Mouse (Mus musculus): Measurements from ENCODE around the gene Dnm3.

The Dnm3 gene

DNA sequence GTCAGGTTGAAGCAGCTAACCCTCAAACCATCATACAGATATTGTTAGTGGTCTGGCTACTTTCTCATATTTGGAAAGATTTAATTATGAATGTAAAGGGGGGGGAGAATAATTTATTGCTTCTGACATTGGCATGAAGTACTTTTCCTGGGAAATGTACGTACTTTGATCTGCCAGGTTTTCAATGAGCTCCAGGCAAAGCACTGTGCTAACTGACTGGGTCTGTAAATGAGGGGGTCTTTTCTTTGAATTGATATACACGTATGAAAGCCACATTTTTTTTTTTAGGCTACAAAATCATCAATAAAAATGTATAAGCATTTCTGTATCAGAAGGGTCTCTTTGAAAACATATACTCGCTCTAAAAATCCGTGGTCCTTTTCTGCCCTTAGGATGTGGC, 457.1 kb downstream of the Dnm3 start:
- no peak for DNase-seq (ENCODE audit: low spot score)

GRCm38 (mm10) chr1:162020303-162020731, 457.5 kb downstream of the Dnm3 start:
- no peak for DNase-seq (ENCODE audit: low spot score)

DNA sequence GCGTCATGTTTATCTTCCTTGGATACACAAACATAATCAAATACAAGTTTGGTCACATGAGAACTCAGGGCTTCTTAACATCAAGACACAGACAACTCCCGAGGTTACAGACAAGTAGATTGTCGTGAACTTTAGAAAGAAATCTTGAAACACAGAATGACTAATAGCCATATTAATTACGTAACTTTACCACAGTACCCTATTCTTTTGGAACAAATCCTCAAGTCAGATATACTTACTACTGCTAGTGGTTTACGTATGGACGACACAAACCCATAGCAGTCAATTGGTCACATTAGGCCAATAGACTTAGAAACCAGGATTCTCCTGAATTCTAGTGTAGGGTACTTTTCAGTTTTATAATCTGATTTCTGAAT, 459.2 kb downstream of the Dnm3 start:
- DNase-seq (ENCODE audit: low spot score): no peak

DNA sequence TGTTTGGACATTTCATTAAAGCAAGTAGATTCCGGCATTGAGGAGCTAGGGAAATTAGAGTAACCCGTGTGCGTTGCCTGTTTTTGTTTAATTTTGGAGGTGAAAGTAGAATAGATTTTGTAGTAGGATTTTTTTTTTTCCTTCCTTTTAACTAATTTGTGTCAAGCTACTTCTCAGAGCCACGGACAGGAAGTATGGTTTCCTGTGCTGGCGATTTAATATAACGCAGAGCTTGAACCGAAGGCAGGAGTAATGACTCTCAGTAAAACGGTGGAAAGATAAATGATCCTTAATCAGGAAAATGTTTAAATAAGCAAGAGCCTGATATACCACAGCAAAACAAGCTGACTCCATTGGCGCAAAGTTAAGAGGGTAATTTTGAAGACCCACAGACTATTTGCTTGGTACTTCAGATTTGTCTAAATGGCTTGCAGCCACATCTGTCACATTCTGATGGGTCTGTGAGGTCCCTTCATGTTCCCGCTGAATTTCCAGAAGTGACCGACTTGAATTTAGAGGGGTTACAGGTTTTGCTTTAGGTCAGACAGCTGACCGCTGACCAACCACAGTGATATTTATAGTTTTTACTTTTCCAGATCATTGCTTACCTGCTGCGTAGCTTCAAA, 459.7 kb downstream of the Dnm3 start:
- no peak for DNase-seq (ENCODE audit: low spot score)

DNA sequence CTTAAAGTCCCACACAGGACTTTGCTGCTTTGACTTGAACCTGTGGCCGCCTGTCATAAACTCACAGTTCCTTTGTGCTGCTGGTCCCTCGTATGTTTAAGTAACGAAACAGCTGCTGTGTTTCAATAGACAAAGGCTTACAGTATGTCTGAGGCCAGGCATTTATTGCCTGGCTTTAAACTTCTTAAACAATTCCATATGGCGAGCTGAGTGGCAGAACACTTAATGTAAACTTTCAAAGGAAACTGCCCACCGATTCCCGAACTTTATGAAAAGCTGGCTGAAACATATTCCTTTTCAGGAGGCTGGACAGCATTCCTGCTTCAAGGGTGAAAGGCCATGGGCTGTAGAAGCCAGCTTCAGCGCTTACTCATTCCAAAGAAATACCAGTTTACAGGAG, 460.9 kb downstream of the Dnm3 start:
- DNase-seq (ENCODE audit: low spot score): no peak

DNA sequence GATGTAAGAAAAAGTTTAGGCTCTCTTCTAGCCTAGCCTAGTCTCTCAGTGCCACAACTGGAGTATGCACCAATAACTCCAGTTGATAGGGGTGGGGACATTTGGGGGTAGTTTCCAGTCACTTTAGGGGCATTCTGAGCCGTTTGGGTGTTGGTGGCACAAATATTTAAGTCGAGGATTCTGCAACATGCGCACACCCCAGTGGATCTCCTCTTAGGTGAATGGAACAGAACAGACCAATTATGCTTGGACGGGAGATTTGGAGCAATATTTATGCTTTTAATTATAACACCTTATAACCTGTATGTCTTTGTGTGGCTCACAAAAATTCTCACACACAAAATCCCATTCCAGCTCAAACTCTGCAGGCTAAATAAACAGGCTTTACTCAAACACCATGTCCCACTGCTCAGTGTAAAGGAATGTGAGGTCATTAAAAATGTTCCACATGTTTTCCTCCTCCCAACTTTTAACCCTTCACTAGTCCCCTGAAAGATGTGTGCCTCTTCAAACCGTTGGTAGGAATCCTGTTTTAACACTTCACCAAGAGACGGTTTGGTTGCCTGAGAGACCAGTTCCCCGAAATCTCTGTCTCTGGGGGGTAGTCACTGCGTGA, 462.5 kb downstream of the Dnm3 start:
- no peak for DNase-seq (ENCODE audit: low spot score)

DNA sequence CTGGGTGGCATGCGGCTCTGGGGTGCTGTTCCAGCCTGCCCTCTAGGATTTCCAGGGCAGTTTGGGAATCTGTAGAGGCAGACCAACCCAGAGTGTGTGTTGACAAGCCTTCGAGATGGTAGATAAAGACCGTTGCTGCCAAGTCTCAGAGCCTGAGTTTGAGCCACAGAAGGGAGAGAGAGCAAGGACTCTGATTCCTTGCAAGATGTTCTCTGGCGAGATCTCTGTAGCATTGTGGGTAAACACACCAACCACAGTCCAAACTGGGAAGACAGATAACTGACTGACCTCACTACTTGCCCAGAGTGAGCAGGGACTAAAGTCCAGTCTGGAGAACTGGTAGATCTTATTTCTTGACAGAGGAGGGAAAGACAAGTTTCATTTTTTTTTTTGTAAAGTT, 464.3 kb downstream of the Dnm3 start:
- DNase-seq (ENCODE audit: low spot score): no peak

GRCm38 (mm10) chr1:162011523-162012245, 466.1 kb downstream of the Dnm3 start:
- DNase-seq (ENCODE audit: low spot score): no peak

DNA sequence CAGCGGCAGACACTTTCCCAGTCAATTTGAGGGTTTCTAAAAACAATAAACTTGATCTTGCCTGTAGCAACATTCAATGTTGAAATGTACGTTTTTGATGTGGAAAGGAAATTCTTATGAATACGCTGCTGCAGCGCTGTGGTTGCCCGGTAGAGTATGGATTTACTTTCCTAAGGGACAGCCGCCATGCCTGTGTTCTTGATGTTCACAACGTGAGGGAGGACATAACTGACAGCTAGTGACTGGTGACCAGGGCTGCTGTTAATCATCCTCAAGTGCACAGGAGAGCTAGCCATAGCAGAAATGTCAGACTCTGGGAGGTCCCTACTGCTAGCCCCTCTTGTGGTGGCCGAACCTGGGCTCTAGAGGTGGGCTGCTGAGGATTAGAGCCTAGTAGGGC, 468.7 kb downstream of the Dnm3 start:
- DNase-seq (ENCODE audit: low spot score): no peak

DNA sequence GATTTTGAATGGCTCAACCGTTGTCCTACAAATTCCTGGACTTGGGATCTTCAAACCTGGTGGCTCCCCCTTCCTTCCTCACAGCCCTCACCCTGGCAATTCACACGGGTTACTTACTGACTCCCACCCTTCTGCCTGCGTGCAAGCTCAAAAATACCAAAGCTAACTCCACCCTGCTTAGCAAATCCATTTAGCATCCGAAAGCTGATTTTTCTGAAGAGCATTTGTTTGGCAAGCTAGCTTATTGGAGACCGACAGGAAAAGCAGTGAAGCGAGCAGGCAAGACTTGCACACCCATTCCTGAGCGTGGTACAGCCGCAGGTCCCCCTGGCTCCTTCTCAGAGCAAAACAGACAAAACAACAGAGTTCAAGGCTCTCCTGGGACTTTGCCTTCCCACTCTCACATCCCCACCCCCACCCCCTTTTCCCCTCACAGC, 469.2 kb downstream of the Dnm3 start:
- DNase-seq (ENCODE audit: low spot score): no peak

GRCm38 (mm10) chr1:162008208-162008607, 469.6 kb downstream of the Dnm3 start:
- DNase-seq (ENCODE audit: low spot score): no peak

- no peak for DNase-seq (ENCODE audit: low spot score)
Observed at GRCm38 (mm10) chr1:162006109-162006508, 471.7 kb downstream of the Dnm3 start.

DNA sequence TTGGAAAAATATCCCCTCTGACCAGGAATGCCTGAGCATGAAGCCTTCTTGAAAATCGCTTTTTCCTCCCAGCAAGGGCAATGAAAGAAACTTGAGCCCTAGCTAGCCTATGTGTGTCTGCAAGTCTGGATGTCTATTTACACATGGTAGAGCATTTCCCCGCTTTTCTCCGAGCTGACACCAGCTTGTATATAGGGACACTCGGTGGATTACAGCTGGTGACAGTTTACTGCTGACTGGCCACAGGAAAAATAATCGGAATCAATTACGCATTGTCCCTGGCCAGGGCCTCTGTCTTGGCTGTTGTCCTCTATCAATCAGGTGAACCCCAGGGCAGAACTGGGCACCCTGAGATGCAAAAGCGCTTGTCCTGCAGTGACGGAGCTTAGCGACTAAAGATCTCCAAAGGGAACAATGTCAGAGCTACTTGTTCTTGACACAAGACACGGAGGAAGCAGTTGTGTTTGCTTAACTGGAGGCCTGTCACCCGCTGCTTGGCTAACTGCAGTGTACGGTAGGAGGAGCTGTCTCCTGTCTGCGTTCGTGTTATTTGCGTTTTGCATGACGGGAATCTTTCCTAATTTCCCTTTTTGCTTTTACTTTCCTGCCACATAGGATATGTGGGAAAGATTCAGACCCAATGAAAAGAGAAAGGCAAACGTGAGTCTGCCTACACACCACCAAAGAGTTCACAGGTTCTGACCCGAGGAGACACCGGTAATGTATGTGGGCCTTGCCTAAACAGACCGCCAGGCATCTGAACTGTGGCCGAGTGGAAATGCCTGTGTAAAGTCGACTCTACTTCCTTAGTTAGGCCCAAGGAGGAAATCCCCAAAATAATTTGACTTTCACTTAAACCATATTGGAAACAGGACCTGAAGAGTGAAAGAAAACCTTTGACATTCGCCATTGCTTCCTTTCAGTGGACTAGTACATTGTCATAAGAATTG, 472.7 kb downstream of the Dnm3 start:
- no peak for DNase-seq (ENCODE audit: low spot score)

DNA sequence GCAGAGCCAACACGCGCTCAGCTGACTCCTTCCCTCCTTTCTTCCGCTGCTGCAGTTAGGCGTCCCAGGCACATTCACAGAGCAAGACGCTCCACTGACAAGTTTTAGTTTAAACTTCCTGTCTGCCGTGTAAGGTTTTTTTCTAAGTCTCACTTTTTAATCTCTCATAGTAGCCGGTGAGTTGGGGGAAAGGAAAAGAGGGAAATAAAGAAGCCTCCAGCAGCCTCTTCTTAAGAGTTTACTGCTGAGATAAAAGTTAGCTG, 473.4 kb downstream of the Dnm3 start:
- no peak for DNase-seq (ENCODE audit: low spot score)

DNA sequence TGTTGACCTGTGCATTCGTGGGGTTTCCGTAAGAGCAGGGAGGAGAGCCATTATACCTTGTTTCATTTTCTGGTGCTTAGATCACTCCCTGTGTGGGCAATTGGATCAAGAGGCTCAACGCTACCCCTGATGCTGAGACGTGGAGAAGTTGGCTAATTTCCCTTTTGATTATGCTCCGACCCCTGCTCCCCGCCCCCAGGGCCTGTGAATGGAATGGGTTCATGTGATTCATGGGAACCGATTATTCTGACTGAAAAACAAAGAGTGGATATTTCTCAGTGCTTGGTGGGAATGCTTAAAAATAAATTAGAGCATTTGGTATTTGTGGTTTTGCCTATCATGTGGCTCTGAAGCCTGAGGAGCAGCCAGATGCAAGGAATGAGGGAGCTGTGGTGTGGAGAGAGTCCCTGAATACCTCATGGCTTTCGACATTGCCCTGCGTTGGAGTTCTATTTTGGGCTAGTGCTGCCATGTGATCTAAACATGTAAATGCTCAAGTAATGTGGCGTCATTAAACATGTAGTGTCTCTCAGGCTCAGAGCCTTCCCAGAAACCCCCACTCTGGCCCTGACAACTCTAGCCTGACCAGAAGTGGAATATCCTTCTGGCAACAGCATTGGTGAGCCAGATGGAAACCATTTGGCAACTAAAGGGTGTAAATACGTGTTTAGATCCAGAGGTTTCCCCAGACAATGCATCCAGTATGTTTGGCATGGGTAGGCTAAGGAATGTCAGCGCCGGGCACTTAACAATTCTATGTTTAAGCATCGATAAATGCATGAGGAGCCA, 473.9 kb downstream of the Dnm3 start:
- DNase-seq (ENCODE audit: low spot score): no peak

DNA sequence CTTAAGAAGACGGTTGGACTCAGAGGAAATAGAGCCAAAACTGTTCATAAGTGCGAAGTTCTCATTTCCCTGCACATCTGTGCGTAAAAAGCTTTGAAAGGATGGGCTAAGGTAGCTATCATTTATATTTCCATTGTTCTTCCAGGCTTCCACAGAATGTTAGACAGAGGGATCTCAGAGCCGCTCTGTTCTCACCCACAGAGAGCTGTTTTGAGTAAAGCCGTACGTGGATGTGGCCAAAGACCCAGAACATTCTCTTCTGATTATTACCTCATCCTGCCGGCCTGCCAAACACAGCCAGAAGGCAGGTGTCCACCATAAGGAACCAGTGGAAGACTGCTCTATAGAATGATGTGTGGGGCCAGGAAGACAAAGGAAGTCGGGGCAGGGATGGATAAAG, 476.5 kb downstream of the Dnm3 start:
- DNase-seq (ENCODE audit: low spot score): no peak

DNA sequence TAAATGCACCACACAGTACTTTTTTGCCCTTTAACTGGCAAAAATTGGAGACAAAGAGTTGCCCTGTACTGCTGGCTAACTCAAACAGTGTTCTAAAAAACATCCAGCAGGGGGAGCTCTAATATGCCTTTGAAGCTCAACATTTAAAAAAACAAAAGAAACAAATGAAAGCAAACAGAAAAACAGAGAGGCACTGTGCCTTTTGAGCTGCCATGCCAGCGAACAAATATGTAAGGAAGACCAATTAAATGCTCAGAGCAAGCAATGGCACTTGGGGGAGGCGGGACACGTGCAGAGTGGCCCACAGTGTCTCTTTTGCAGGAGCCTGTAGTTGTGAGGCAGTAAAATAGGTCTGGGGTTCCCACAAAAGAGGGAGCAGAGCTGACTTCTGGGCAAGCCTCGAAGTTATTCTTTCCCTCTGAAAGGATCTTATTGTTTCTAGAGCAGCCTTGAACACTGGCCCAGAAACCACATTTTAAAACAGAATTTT, 477.9 kb downstream of the Dnm3 start:
- peak; percentile 65 for DNase-seq (ENCODE audit: low spot score)

GRCm38 (mm10) chr1:161999338-161999737, 478.5 kb downstream of the Dnm3 start:
- DNase-seq (ENCODE audit: low spot score): no peak

- DNase-seq (ENCODE audit: low spot score): no peak
Observed at GRCm38 (mm10) chr1:161998781-161999180, 479.1 kb downstream of the Dnm3 start.

DNA sequence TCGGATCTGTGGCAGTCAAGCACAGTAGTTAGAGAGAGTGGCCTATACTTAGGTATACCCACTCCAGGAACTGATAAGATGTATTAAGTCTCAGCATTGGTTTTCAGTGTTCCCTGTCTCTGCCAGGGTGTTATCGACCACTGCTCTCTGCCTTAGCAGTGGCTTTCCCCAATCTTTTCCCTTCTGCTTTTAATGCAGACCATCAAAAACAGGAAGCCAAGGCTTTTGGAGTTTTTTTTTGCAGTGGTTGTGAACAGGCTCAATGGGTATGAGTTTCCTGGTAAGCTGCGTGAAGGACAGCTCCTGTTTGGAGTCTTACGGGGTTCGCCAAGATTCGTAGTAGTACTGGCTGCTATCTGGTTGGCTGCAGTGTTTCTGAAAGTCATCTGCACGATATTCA, 485.4 kb downstream of the Dnm3 start:
- DNase-seq (ENCODE audit: low spot score): no peak

GRCm38 (mm10) chr1:161991846-161992245, 486.0 kb downstream of the Dnm3 start:
- DNase-seq (ENCODE audit: low spot score): no peak

All from ovary, postnatal 14 days (tissue).